Comparison of ENCODE assay signal across 8 mouse cellular contexts in genomic region chr11:76410826-76411225, GRCm38 (mm10). TPM values are rescaled to one million over a fixed set of nuclear protein-coding genes. Genes with fewer than 3 reads are reported as not detected.
DNase-seq lines count a peak whose midpoint lies in the region; ATAC-seq and TF ChIP-seq lines count a peak whose summit lies in the region.

No protein-coding gene starts in this region.

- no peak overlapping the region for H3K9ac ChIP-seq in liver, embryonic 14.5 days (replicated peaks)

- no peak overlapping the region for H3K4me2 ChIP-seq in liver, embryonic 14.5 days (ENCODE audit: low read depth)

- TF ChIP-seq CTCF in liver, embryonic 14.5 days (IDR thresholded peaks at IDR 0.05; ENCODE audit: low read depth), result peak; percentile 78

- peak; percentile 85 for DNase-seq in CD4-positive, CD25-positive, alpha-beta regulatory T cell, adult 2 months (ENCODE audit: low read depth, low spot score)
- DNase-seq in left cerebral cortex, adult 18-20 months (ENCODE audit: low spot score in 2 of 2), result peak; percentile 70
- DNase-seq in left cerebral cortex, adult 11 months (ENCODE audit: low spot score), result no peak
- peak; percentile 72 for DNase-seq in adrenal gland, postnatal 14 days
- DNase-seq in forelimb bud, embryonic 11.5 days (ENCODE audit: low read depth, low spot score), result peak; percentile 62
- peak; percentile 43 to 51 (median 47) for DNase-seq in liver, embryonic 14.5 days (ENCODE audit: low read depth in 3 of 3, low spot score in 3 of 3)
- DNase-seq in spleen, adult 12 weeks (ENCODE audit: low spot score), result peak; percentile 34

- H3K4me1 ChIP-seq in liver, embryonic 14.5 days (replicated peaks; ENCODE audit: control insufficient read depth in 2 of 2, insufficient read depth in 2 of 2, low read length in 1 of 2), result no peaks in the 10 kb centered on the region; a peak in 1 of 4 replicates

- ATAC-seq in CD4-positive, CD25-positive, alpha-beta regulatory T cell, adult 4 months, result no peak
- ATAC-seq in liver, embryonic 14.5 days (ENCODE audit: insufficient read depth), result no peak

- H3K36me3 ChIP-seq in liver, embryonic 14.5 days (replicated peaks; ENCODE audit: control insufficient read depth, insufficient read depth, low read depth), result no peaks in the 10 kb centered on the region; the same call in none of the 2 replicates

- H3K27ac ChIP-seq in liver, embryonic 14.5 days, result no peak overlapping the region

- H3K27me3 ChIP-seq in liver, embryonic 14.5 days (ENCODE audit: control insufficient read depth, insufficient read depth, low read length), result no peaks in the 10 kb centered on the region

- WGBS in liver, embryonic 14.5 days (ENCODE audit: insufficient replicate concordance), result 61% methylated on average over 12 of the region's 12 CpGs

- TF ChIP-seq EP300 in liver, embryonic 14.5 days (IDR thresholded peaks at IDR 0.05; ENCODE audit: low read depth), result no peak

- H3K4me3 ChIP-seq in liver, embryonic 14.5 days (ENCODE audit: insufficient read depth in 1 of 2, low read depth in 2 of 2, low read length in 2 of 2), result no peak overlapping the region

- H3K9me3 ChIP-seq in liver, embryonic 14.5 days (ENCODE audit: control insufficient read depth, low read length), result no peaks in the 10 kb centered on the region

RNA-seq across cellular contexts. Expression of gene Timm22, which starts 4.1 kb away (rescaled TPM):
- polyA plus RNA-seq in CD4-positive, CD25-positive, alpha-beta regulatory T cell, adult 4 months (2017; shearing (Covaris generic)), result 10 to 100 TPM; 55.6 to 64.4 TPM
- 10 to 100 TPM; 38.0 to 38.2 TPM for total RNA-seq in left cerebral cortex, adult 18-20 months (2021)
- total RNA-seq in adrenal gland, postnatal 14 days (2021), result 35.6 and 37.6 TPM in 2 replicates
- 6.2 and 11.1 TPM in 2 replicates for polyA plus RNA-seq in liver, embryonic 14.5 days (2012; rRNA removed)
- polyA plus RNA-seq in liver, embryonic 14.5 days (2014; fragmentation: Nextera tagmentation; extraction: Ambion mirVana), result 47.4 and 47.8 TPM in 2 replicates

RNA-seq across cellular contexts. Expression of gene Nxn, which starts 11.9 kb away (rescaled TPM):
- 1 to 10 TPM; 1.3 to 2.0 TPM for polyA plus RNA-seq in CD4-positive, CD25-positive, alpha-beta regulatory T cell, adult 4 months (2017; shearing (Covaris generic))
- total RNA-seq in left cerebral cortex, adult 18-20 months (2021), result 10 to 100 TPM in 1 of 2 experiments, 1 to 10 TPM in 1; 8.7 to 11.9 TPM
- 20.0 and 26.2 TPM in 2 replicates for total RNA-seq in adrenal gland, postnatal 14 days (2021)
- polyA plus RNA-seq in liver, embryonic 14.5 days (2012; rRNA removed), result 2.1 TPM in 2 replicates
- polyA plus RNA-seq in liver, embryonic 14.5 days (2014; fragmentation: Nextera tagmentation; extraction: Ambion mirVana), result 1.9 and 2.5 TPM in 2 replicates
